Mouse (Mus musculus): Measurements from ENCODE around the gene Snrpf.

The Snrpf gene

DNA sequence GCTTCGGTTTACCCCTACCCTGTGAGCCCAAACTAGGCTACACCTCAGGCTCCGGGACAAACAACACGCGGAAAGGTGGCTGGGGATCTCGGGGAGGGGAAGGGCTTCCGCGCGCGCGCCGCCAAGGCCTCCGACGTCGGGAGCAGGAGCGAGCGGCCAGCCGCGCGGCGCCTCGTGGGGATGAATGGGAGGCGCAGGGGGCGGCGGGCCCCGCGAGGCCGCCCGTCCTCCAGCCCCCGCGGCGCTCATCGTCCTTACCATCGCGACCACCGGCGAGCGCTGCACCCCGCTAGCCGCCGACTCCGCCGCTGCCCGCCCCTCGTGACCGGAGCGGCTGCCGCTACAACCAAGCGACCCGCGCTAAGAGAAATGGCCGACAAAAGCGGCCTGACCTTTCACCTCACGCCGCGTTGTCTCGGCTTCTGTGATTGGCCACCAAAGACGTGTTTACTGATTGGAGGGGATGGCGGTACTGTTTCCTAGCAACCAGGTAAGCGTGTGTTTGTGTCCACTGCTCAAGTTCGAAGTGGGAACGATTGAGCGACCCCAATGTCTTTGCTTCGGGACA is at the start of gene Snrpf:
Gene Snrpf (minus strand): TSS at position 426 of the 568 bp plus-strand sequence.
- DNase-seq: peak; percentile 91 to 95

GRCm38 (mm10) chr10:93635941-93636340 is 46.4 kb upstream of the Snrpf start:
- no peak for DNase-seq

DNA sequence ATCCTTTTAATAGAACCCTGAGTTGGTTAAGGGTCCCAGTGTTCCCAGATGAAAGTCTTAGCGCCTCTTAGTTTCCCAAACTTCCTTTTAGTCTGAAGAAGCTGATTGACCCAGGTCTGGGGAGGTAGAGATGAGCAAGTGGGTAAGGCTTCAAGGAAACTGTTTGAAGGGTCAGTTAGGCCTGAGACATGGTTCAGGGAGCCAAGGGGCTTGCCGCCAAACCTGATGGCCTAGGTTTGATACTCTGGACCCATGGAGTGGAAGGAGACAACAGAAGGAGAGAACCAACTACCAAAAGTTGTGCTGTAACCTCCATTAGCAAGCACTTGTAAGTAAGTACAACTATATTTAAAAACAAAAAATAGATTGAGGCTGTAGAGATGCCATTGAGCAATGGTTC is 44.5 kb upstream of the Snrpf start:
- DNase-seq: no peak

DNA sequence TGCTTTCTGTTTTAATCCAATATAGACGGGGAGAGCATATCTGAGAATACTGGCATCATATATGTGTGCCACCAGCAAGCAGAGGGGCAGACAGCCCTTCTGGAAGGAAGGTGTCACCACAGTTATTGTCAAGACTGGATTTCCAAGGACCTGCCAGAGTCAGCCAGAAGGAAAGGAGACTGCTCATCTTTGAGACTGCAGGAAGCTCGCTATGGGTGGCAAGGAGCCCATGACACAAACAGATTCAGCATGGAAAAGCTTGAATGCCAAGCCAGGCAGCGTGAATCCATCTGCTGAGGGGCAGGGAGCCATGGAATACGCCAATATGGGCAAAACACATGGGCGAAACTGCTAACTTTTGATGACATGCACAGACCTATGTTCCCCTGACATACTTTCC is 44.1 kb upstream of the Snrpf start:
- DNase-seq: no peak

GRCm38 (mm10) chr10:93632086-93632485 is 42.6 kb upstream of the Snrpf start:
- DNase-seq: no peak

- DNase-seq: no peak
These were observed 40.8 kb upstream of the Snrpf start for GRCm38 (mm10) chr10:93630310-93630709.

GRCm38 (mm10) chr10:93624151-93624550 is 34.6 kb upstream of the Snrpf start:
- DNase-seq: no peak

GRCm38 (mm10) chr10:93623725-93624124 is 34.2 kb upstream of the Snrpf start:
- peak; percentile 43 to 66 for DNase-seq

DNA sequence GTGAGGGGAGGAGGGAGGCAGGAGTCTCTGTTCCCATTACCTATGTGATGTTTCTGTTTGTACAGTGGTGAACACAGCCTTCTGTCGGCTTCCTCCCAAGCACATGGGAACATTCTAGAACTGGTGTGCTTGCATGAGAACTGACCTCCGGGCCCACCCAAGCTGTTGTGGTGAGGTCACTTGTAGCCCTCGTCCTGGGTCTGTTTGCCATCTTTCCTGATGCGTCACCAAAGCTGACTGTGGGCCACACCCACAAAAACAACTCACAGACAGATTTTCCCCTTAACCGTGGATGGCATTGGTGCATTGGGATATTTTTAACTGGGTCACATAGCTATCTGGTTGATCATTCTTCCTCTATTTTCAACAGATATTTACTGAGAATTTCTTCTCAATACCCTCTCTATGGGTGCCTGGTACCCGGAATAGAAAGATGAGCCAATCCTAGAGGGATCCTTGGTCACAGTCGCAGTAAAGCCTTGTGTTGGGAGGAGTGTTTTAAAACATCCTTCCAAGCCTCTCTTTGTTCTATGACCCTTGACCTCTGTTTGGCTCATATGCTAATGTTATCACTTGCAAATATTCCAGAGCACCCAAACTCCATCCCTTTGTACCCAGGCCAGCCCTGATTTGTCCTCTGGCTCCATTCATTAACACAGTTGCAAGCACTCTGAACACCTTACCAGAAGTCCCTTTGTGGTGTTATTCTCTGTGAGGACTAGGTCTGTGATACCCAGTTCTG is 31.1 kb upstream of the Snrpf start:
- no peak for DNase-seq

- DNase-seq: no peak
These were observed 25.3 kb upstream of the Snrpf start for GRCm38 (mm10) chr10:93614850-93615249.

- DNase-seq: peak; percentile 32 to 51
These were observed 22.0 kb upstream of the Snrpf start for GRCm38 (mm10) chr10:93611419-93612007.

- no peak for DNase-seq
These were observed 21.4 kb upstream of the Snrpf start for GRCm38 (mm10) chr10:93610896-93611295.

DNA sequence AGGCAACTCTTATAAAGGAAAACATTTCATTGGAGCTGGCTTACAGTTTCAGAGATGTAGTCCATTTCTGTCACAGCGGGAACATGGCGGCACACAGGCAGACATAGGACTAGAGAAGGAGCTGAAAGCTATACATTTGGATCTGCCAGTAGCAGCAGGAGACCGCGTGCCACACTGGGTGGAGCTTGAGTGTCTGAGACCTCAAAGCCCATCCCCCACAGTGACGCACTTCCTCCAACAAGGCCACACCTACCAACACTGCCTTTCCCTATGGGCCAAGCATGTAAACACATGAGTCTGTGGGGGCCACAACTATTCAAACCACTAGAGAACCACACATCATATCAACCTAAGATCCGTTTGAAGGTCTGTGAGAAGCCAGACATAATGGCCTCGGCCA is 19.7 kb upstream of the Snrpf start:
- no peak for DNase-seq

GRCm38 (mm10) chr10:93608051-93608450 is 18.5 kb upstream of the Snrpf start:
- DNase-seq: no peak

- no peak for DNase-seq
These were observed 16.8 kb upstream of the Snrpf start for GRCm38 (mm10) chr10:93606326-93606725.

GRCm38 (mm10) chr10:93603256-93603655 is 13.8 kb upstream of the Snrpf start:
- DNase-seq: no peak

- no peak for DNase-seq
These were observed 12.8 kb upstream of the Snrpf start for GRCm38 (mm10) chr10:93602309-93602708.

- no peak for DNase-seq
These were observed 7.1 kb upstream of the Snrpf start for GRCm38 (mm10) chr10:93596641-93597040.

GRCm38 (mm10) chr10:93595831-93596230 is 6.3 kb upstream of the Snrpf start:
- peak in 1 of 2 experiments; percentile 17 for DNase-seq

GRCm38 (mm10) chr10:93594022-93594482 is 4.5 kb upstream of the Snrpf start:
- peak; percentile 91 for DNase-seq

GRCm38 (mm10) chr10:93592456-93592855 is 3.0 kb upstream of the Snrpf start:
- peak; percentile 31 to 48 for DNase-seq

DNA sequence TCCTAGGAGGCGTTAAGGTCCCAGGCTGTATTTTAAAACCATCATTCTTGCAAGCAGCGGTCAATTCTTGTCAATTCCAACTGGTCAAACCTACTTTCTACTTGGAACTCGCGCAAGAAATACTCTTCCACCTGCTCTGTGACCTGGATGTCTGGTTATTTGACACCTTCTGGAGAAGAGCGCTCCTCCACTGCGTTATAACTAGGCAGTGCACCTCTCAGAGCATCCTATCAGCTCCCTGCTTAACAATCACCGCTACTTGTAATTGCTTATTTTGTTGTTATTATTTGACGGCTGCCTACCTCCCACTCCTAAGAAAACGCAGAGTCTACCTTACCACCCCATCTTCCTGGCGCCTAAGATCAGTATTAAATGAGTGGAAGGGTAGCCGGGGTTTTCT is 710 bp downstream of the Snrpf start:
- DNase-seq: no peak

DNA sequence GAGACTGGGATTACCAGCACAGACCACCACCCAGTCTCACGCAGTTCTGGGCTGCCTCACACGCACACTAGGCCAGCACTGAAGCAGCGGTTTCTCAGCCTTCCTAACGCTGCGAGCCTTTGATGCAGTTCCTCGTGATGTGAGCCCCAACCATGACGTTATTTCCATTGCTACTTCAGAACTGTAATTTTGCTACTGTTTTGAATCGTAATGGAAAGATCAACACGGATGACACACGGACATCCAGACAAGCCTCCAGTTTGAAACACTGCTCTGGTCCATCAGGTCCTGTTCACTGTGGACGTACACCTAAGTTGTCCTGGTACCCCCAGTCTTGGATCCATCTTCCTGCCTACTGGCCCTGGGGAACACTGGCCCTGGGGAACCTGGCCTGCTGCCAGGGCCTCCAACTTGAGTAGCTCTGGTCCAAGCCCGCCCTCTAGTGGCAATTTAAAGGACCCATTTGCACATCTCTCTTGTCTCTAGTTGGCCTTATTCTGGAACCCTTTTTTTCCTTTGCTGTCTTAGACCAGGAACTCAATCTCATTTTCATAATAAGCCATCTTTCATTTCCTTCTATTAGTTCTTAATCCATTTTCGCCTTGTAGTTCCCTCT is 12.1 kb downstream of the Snrpf start:
- DNase-seq: peak; percentile 83 to 89

- no peak for DNase-seq
These were observed 13.5 kb downstream of the Snrpf start for GRCm38 (mm10) chr10:93575960-93576359.
